Mouse (Mus musculus): ENCODE data around the gene Fsip1. TPM values are rescaled to one million over a fixed set of nuclear protein-coding genes. Genes with fewer than 3 reads are reported as not detected.
"Not testable (repeated sequence)": the region's sequence is repeated elsewhere in the genome, so short reads cannot be mapped to it uniquely, and the experiment has no call there.

The Fsip1 gene
- 1 to 10 TPM; 2.1 to 2.8 TPM for total RNA-seq (2021)
- long read RNA-seq, partial matches to known transcripts, result 0 of 1 reads
- long read RNA-seq, other reads (novel, unspliced or antisense), result 1 of 1 reads

DNA sequence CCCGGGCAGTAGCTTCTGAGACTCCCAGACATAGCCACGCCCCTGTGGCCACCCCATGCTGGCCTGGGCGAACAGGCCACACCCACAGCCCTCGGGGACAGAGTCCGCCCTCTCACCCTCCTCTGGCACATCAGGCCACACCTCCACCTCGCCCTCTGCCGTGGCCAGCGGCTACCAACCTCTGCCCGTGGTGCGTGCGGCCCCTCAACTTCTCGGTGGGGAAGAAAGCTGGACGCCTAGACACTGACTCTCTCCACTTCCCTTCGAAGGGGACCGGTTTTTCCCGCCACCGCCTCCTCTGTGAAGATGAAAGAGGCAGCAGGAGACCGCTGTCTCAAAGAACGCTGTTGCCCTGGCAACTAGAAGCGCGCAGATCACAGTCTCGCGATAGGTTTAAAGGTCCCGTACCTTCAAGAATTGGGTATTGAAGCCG lies at the start of gene Fsip1:
Gene Fsip1 (minus strand): TSS at position 346 of the 433 bp plus-strand sequence.
- DNase-seq (ENCODE audit: low spot score in 2 of 2), result peak; percentile 54 to 68

DNA sequence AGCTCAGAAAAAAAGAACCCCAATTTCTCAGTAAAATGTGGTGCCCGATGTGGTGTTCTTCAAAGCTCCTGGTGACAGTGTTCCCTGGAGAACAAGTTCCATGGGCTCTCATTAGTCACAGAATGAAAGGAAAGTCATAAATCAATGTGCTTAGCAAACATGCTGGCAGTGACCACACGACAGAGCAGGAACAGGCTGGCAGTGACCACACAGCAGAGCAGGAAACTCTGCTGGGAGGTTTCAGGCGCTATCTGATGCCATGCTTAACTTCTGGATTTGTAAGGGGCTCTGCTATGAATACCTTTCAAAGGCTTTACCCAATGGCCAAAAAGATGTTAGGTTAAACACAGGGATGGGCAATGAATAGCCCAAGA lies 49.7 kb upstream of the Fsip1 start:
- no peak for DNase-seq (ENCODE audit: low spot score in 2 of 2)

DNA sequence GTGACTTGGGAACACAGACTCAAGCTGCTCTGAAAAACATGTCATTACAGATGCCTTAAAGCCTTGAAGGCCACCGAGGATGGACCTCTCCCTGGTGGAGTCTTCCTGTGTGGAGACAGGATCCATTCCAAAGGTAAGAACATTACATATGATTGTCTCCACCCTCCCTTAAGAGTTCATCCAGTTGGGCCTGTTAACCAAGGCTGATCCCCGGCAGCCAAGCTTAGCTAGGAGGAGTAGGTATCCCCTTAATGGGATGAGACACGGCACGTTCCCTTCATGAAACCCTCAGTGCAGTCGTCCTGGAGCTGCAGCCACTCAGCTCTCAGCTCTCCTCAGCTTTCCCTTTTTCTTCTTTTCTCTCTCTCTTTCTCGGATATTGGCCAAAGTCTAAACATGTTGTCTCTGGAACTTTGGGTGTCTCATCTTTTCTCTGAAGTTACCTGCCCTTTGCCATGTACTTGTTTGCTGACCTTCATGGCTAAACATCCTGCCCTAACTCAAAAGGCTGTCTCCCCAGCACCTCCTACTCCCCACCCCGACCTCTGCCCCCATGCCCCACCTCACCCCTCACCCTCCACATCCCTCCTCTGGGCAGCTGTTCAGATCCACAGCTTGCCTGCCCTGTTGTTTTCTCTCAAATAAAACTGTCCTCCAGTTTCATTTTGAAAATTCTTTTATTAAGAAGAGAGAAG lies 49.2 kb upstream of the Fsip1 start:
- DNase-seq (ENCODE audit: low spot score in 2 of 2), result no peak

DNA sequence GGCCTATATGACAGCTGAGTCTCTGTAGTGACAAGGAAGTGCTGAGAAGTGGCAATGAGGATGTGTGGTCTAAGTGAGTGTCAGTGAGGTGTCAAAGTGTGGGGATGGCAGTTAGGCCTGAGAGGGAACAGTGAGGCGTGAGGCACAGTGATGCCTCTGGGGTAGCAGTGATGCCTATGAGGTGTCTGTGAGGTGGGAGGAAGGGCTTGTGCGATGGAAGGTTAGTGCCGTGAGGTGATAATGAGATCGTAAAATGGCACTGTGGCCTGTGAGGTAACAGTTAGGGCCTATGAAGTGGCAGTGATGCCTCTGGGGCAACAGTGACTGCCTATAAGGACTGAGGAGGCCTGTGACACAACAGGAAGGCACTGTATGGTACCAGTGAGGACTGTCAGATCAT lies 46.7 kb upstream of the Fsip1 start:
- DNase-seq (ENCODE audit: low spot score in 2 of 2), result no peak

DNA sequence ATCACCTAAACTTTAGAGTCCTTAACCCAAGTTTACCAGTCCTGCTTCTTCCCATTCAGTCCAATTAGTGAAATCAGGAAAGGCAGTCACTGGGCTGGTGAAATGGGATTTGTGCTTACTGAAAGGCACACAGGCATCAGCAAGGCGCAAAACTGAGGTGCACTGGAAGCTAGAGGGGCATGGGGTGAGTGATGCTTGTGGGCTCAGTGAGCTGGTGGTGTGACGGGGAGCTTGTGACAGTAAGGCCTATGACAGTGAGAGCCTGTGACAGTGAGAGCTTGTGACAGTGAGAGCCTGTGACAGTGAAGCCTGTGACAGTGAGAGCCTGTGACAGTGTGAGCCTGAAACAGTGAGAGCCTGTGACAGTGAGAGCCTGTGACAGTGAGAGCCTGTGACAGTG lies 44.9 kb upstream of the Fsip1 start:
- DNase-seq (ENCODE audit: low spot score in 2 of 2), result no peak

DNA sequence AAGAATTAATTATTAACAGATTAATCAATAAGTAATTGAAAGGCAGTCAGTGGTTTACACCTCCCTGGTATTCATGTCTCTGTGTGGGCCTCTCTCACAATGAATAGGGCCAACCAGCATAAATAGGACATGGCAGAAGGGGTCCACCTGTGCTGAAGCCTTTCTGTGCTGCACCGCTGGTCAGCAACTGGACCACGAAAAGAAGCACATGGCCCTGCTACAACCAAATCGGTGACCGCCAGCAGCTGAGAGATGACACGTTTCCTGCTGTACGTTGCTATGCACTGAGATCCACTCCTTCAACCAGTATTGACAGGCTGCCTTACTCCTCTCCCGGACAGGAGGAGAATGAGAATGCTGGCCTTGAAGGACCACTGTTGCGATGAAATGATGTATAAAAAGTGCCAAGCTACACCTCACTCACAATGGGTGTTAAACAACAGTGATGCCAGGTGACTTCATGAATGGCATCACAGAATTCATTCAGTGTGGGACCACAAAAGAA lies 44.3 kb upstream of the Fsip1 start:
- DNase-seq (ENCODE audit: low spot score in 2 of 2), result no peak

DNA sequence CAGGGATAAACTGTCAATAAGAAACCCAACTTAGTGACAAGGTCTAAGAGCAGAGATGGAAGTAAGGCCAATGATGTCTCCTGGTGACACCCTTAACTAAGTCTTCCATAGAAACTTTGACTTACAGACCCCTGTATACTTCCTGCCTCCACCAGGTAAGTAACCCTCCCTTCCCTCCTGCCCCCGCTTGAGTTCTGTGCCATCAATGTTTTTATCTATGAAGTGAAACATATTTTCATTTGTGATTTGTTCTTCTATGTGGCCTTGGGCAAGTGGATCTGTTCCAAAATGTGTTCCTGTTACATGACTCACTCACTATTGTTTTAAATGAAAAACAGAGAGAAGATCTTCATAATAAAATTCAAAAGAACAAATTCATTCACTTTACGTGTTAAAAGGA lies 43.2 kb upstream of the Fsip1 start:
- no peak for DNase-seq (ENCODE audit: low spot score in 2 of 2)

DNA sequence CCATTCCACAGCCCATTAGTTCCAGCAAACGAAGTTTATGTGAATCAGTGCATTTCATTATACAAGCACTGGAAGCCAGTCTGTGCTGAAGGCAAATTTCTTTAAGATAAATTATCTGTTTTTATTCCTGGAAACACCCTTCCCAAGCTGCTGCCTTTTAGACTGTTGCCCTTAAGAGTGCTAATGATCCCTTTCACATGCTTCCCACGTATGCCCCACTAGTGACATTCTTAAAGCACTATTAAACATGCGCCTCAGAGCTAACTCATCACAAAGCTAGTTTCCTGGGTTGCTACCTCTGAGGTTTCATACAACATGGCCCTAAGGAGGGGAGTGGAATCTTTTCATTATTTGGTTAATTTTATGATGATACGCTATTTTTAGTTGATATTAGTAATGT lies 41.8 kb upstream of the Fsip1 start:
- DNase-seq (ENCODE audit: low spot score in 2 of 2), result no peak

DNA sequence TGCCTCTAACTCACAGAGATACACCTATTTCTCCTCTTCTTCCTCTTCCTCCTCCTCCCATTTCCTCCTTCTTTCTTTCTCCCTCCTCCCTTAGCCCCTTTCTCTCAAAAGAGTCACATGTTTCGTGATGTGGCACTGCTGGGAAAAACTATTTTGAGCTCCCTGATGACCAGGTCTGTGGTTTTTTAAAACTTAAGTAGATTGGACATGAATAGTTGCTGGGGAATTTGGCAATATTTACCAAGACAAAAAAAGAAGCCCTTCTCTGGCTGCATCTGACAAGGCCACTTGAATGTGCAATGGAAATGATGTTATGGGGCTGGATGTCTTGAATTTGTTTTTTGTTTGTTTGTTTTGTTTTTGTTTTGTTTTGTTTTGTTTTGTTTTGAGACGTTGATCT lies 41.2 kb upstream of the Fsip1 start:
- DNase-seq (ENCODE audit: low spot score in 2 of 2), result no peak

DNA sequence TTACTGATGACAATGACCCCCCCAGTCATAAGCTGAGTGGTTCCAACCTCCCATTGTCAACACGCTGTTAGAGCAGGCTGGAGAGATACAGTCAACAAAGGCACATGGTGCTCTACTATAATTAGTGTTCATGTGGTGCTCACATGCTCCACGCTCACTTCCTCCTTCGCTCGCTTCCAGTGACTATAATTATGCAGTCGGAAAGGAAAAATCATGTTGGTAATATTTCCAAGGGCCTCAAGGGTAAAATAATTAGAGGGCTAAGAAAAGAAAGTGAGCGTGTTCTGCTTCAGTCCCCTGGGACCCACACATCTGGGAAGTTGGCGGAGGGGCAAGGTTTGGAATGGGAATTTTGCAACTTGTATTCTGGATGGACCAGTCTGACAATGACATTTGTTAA lies 38.7 kb upstream of the Fsip1 start:
- no peak for DNase-seq (ENCODE audit: low spot score in 2 of 2)

DNA sequence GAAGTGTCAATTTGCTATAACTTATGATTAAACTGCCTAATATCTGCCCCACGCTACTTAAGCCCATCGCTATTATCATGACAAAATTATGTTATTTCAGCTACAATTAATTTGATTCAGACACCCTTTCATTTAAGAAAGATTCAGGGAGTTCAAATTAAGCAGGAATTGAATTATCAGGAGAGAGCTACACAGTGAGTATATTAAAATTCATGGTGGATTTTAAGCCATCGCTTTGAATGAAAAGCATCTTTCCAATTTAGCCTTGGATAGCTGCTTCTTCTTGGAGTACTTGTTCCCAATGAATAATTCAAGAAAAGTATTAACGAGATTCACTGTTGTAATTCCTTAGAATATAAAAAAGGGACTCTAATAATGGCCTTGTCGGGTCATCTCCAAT lies 36.8 kb upstream of the Fsip1 start:
- DNase-seq (ENCODE audit: low spot score in 2 of 2), result no peak

DNA sequence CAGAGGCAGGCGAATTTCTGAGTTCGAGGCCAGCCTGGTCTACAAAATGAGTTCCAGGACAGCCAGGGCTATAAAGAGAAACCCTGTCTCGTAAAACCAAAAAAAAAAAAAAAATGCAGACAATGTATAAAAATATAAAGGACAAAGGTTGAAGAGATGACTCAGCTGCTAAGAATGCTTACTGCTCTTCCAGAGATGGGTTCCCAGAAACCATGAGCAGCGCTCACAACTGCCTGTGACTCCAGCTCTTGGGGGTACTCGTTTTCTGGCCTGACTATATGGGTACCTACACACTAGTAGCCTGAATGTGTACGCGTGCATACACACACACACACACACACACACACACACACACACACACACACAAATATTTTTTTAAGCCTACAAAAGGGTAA lies 32.3 kb upstream of the Fsip1 start:
- DNase-seq (ENCODE audit: low spot score in 2 of 2), result not testable (repeated sequence)

DNA sequence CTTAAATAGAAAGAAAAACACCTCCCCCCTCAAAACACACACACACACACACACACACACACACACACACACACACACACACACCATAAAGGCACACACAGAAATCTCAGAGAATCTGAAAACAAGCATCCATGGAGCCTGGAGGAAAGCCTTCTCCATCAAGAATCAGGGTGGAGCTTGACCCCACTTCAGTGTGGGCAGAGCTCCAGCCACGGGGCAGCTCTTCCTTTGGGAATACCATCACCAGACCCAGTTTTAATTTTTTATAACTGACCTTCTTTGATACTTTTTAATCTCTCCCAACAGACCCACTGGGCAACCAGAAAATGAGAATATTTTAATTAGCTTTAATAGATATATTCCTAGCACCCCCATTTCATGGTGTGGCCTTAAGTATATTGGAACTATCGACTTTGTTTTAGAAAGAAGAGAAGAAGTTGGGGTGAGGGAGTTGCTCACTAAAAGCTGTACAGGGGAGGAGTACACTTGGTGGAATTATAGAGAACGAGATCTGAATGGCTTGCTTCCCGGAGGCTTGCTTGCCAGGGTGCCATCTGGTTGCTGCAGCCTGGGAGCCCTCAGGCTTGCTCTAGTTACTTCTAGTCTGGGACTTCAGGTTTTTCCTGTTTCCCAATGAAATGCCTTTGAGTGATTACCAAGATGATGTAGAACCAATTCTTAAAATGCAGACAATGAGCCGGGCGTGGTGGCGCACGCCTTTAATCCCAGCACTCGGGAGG lies 31.7 kb upstream of the Fsip1 start:
- no peak for DNase-seq (ENCODE audit: low spot score in 2 of 2)

DNA sequence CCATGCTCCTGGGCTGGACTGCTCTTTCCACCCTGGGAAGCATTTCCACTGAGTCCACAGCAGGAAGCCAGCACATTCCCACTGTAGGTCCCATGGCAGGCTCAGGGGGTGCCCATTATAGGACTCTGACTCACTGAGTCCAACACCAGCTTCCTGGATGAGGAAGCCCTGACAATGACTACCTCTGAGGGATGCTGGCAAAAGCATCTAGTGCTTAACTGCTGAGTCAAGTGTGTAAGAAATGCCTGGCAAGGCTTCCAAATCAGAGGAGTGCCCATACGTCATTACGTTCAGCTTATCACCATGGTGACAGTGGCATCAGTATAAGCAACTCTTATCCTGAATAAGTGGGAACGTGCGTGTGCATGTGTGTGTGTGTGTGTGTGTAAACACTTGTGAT lies 30.9 kb upstream of the Fsip1 start:
- no peak for DNase-seq (ENCODE audit: low spot score in 2 of 2)

DNA sequence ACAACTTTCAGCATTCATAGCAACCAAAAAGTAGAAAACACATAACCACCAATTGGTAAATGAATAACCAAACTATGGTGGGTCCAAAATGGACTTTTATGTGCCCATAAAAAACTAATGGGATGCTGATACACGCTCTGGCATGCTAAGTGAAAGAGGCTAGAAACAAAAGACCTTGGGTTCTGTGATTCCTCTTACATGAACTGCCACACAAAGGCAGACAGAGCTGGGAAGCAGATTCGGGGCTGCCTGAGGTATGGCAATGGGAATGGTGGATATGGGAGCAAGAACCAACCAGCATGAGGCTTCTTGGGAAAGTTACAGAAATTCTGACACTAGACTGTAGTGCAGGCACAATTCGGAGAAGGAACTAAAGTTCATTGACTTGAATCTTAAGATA lies 25.7 kb upstream of the Fsip1 start:
- no peak for DNase-seq (ENCODE audit: low spot score in 2 of 2)

DNA sequence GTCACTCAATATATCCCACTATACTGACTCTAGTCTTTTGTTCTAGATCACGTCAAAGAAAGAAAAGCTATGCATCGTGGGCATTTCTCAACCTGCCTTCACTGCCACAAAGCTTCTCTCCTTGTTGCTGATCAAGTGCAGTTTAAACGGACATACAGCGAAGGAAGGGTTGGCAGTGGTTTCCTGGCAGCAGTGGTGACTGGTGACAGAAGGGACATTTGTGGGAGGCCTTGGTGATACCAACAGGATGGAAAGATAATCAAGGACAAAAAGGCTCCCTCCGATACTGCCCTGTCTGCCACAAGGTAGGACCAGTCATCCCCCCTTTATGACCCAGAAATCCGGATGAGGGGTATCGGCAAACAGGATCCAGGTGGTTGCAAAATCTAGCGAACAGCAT lies 21.5 kb upstream of the Fsip1 start:
- DNase-seq (ENCODE audit: low spot score in 2 of 2), result no peak

DNA sequence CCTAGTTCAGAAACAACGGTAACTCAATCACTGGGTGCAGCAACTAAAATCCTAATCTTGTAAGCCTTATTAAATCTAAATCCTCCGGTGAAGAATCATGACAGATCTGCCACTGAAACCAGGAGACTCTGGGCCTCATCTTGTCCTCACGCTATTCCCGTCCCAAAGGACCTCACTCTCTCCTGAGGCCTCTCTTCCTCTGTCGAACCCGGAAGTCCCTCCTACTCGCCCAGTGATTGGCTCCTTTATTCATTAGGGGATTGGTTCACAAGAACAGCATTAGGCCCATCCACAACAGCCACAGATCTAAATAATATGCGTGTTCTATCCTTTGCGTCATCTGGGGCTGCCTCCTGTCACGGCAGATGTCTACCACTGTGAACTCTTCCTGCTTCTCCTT lies 14.8 kb upstream of the Fsip1 start:
- DNase-seq (ENCODE audit: low spot score in 2 of 2), result no peak

DNA sequence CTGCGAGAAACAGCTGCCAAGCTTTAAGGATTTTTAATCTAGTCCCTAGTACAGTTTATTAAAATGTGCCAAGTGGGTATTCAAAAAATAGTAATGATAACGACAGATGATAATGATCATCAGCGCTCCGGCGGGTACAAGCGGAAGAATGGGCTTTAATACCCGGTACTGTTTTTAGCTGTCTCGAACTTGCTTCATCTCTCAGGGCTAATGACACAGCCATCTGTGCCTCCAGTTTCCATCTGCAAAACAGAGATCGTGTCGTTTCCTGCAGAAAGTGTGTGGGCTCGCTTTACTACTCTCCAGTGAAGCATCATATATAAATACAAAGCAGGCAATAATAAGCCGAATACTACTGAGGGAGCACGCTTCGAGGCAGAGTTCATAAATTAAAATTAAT lies 13.4 kb upstream of the Fsip1 start:
- DNase-seq (ENCODE audit: low spot score in 2 of 2), result no peak

DNA sequence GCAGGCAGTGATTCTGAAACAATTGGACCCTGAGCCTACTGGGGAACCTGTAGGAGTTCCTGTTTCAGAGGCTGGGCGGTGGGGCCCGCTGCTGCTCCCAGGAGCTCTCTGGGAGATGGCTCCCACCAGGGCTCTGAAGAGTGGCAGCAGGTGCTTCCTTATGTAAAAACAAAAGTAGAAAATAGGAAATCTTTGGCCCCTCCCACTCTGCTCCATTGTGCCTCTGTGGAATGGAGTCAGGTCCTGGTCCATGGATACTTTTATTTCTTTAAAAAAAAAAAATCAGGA lies 7.1 kb upstream of the Fsip1 start:
- no peak for DNase-seq (ENCODE audit: low spot score in 2 of 2)

DNA sequence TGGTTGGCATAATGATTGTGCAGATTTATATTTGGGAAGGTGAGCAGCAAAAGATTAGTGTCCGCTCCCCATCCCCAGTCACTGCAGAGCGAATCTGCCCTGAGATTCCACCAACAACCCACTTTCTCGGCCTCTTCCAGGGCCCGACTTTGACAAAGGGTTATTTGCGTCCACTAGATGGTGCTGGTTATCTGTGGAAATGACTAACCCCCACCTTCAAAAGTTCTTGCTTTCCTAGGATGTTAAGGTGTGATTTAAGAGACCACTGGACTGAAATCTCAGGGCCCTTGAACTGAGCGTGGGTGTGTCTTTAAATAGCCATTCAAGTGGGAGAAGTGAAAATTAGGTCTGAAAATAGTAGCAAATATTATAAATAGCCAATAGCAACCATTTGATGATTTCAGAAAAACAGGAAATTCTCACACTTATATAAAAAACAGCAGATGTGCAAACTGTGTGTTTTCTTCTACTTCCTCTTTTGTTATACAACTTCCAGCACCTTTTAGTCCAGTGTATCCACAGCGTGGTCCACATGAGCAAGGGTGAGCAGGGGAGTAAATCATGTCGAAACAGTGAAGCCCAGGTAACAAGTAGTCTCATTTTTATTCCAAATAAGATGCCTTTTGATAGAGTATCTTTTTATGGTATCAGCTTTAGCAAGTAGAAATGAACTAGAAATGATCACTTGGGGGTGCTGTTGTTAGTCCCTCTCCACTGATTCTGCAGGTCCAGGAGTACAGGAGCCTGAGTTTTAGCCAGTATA lies 6.6 kb upstream of the Fsip1 start:
- DNase-seq (ENCODE audit: low spot score in 2 of 2), result peak; percentile 62 to 70

DNA sequence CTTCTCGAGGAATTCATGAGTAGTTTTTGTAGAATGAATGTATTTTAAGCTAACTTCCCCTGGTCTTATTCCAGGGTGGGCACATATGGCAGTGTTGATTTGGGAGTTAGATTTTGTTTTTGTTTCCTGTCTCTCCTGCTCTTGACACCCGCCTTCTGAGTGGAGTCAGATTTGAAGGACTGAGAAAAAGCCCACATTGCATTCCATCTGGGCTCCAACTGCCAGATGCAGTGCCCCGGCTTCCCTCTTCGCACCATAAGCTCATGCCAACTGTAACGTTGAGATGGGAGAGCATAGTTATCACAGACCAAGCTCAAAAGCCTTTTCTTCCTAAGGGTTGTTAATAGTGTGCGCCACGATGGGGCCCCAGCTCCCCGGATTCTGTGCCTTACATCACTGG lies 5.9 kb upstream of the Fsip1 start:
- peak; percentile 36 to 47 for DNase-seq (ENCODE audit: low spot score in 2 of 2)

DNA sequence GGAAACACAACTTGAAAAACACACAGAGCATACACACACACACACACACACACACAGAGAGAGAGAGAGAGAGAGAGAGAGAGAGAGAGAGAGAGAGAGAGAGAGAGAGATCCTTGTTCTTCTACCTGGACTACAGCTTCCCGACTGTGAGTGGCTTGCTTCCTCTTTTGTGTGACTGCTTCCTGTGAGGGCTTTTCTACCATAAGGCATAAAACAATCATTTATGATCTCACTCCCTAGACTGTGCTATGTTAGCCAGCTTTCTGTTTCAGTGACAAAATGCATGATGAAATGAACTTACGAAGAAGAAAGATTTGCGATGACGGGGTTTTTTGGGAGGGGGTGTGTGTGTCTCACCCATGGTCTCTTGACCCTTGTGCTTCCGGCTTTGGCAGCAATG lies 3.0 kb upstream of the Fsip1 start:
- DNase-seq (ENCODE audit: low spot score in 2 of 2), result no peak
